Mouse (Mus musculus): ENCODE results near the gene Nrxn1. TPM values are rescaled to one million over a fixed set of nuclear protein-coding genes. Genes with fewer than 3 reads are reported as not detected.

Gene Nrxn1
- total and polyA plus RNA-seq, 3 experiments = not detected

DNA sequence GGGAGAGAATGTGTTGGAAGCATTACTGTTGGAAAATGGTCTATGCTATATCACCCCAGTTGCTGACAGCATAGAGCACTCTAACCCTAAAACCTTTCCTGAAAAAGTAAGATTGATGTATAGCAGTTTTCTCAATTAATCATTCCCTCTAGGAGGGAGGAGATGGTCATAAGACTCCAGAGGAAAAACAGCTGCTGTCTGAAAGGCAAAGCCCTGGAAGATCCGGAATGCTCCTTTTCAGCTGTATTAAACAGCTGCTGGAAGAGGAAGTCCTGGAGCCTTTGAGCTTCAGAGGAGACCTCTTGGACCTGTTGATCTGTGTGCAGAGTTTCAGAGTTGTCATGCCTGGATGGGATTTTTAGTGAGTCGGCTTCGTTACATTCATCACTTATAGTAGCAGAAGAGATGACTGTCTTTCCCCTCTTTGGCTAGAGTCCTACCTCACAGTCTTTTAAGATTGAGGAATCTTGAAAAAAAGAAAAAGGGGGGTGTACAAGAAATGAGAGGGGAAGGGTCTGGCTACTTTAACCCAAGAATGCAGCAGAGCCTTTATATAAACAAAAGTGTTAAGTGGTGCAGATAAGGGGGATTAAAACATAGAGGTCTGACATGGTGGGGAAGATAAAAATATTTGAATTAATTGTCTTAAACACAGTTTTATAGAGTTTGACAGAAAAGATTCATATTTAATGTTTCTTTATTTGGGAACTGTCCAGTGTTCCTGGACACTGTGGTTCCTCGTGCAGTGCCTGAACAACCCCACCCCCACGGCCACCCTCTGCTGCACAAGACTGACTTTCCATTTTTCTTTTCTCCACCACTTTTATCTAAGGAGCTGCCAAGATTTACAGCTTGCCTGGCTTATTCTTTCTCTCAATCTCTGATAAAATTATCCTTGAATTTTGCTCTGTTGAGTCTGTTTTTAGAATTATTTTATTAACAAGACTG lies 710.1 kb downstream of the Nrxn1 start:
- H3K9me3 ChIP-seq (replicated peaks; ENCODE audit: low read length) = peaks cover 29% of the 10 kb centered on the region
- TF ChIP-seq RCOR1 (conservative IDR thresholded peaks at IDR 0.05; ENCODE audit: low read depth, low read length) (no peak), ZMIZ1 (IDR thresholded peaks at IDR 0.05; ENCODE audit: low read depth, low read length) (no peak), NRF1 (IDR thresholded peaks at IDR 0.05; ENCODE audit: low read depth, low read length) (no peak), USF1 (IDR thresholded peaks at IDR 0.05; ENCODE audit: low read depth, low read length) (no peak), PAX5 (IDR thresholded peaks at IDR 0.05; ENCODE audit: low read length) (no peak), KAT2A (IDR thresholded peaks at IDR 0.05; ENCODE audit: insufficient replicate concordance, low read length) (no peak), JUND (conservative IDR thresholded peaks at IDR 0.05; ENCODE audit: low read depth, low read length) (no peak), ZKSCAN1 (IDR thresholded peaks at IDR 0.05; ENCODE audit: borderline replicate concordance, low read depth, low read length) (no peak), MAZ (IDR thresholded peaks at IDR 0.05; ENCODE audit: low read depth, low read length) (no peak), IRF4 (IDR thresholded peaks at IDR 0.05; ENCODE audit: low read depth, low read length) (no peak), POLR2AphosphoS2 (IDR thresholded peaks at IDR 0.05; ENCODE audit: low read depth, low read length) (no peak), ZC3H11A (IDR thresholded peaks at IDR 0.05; ENCODE audit: low read depth, low read length) (no peak), HCFC1 (IDR thresholded peaks at IDR 0.05; ENCODE audit: low read depth, low read length) (no peak), MAX (IDR thresholded peaks at IDR 0.05; ENCODE audit: low read length) (no peak), MAFK (IDR thresholded peaks at IDR 0.05; ENCODE audit: insufficient replicate concordance, low read length) (no peak), CHD1 (IDR thresholded peaks at IDR 0.05; ENCODE audit: low read depth, low read length) (no peak), POLR2A (IDR thresholded peaks at IDR 0.05; ENCODE audit: low read depth, low read length) (no peak), TCF12 (IDR thresholded peaks at IDR 0.05; ENCODE audit: low read depth, low read length) (no peak), UBTF (IDR thresholded peaks at IDR 0.05; ENCODE audit: low read depth, low read length) (no peak), TBP (conservative IDR thresholded peaks at IDR 0.05; ENCODE audit: low read depth, low read length) (no peak)

DNA sequence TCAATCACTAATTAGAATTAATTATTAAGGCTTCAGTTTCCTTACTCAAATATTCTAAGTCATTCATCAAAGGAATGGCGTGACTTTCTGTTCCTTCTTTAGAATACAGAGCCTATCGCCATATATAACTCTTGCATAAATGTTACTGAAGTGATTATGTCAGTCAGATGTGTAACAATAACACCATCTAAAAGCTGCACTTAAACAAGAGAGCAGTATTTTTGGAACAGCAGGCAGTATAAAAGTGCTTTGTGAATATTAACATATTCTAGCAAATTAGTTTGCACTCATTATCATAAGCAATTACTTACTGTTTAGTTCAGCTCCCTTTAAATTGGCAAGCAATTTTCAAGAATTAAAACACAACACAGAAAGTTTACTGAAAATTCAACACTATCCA lies 716.3 kb downstream of the Nrxn1 start:
- Histone ChIP-seq H3K4me2 (ENCODE audit: insufficient read depth, low read depth, poor library complexity, severe bottlenecking) (no peak overlapping the region), H3K9ac (ENCODE audit: insufficient read depth, low read depth) (no peak overlapping the region), H3K79me2 (replicated peaks; ENCODE audit: control insufficient read depth, extremely low read depth, insufficient read depth, poor library complexity, severe bottlenecking) (no peaks in the 10 kb centered on the region), H3K4me3 (replicated peaks in 1 of 3; ENCODE audit: low read depth in 2 of 3, low read length in 2 of 3, poor library complexity in 1 of 3) (no peak overlapping the region), H3K9me3 (replicated peaks; ENCODE audit: low read length) (peaks cover 17% of the 10 kb centered on the region), H3K27me3 (replicated peaks) (no peaks in the 10 kb centered on the region), H3K36me3 (replicated peaks in 1 of 2; ENCODE audit: control insufficient read depth in 1 of 2, insufficient read depth in 1 of 2, low read length in 1 of 2) (no peaks in the 10 kb centered on the region), H3K4me1 (ENCODE audit: control insufficient read depth in 1 of 2, insufficient read depth in 2 of 2) (no peaks in the 10 kb centered on the region), H3K27ac (ENCODE audit: insufficient read depth, low read depth) (no peak overlapping the region)
- dilution Hi-C loops (cut with MboI; ENCODE audit: extremely low pct_ligation_motif_present, extremely low pct_unique_long_range_greater_than_20kb, low sequenced_read_pairs) = no loop called here
- TF ChIP-seq CHD1 (IDR thresholded peaks at IDR 0.05; ENCODE audit: low read depth, low read length) (no peak), RAD21 (IDR thresholded peaks at IDR 0.05; ENCODE audit: low read depth, low read length) (no peak), HCFC1 (IDR thresholded peaks at IDR 0.05; ENCODE audit: low read depth, low read length) (no peak), MXI1 (IDR thresholded peaks at IDR 0.05; ENCODE audit: low read depth, low read length) (no peak), NRF1 (IDR thresholded peaks at IDR 0.05; ENCODE audit: low read depth, low read length) (no peak), MAZ (IDR thresholded peaks at IDR 0.05; ENCODE audit: low read depth, low read length) (no peak), MAFK (IDR thresholded peaks at IDR 0.05; ENCODE audit: insufficient replicate concordance, low read length) (no peak), TCF12 (IDR thresholded peaks at IDR 0.05; ENCODE audit: low read depth, low read length) (no peak), JUN (IDR thresholded peaks at IDR 0.05; ENCODE audit: insufficient read depth, low read depth, low read length) (no peak), USF2 (conservative IDR thresholded peaks at IDR 0.05; ENCODE audit: low read depth, low read length) (no peak), KAT2A (IDR thresholded peaks at IDR 0.05; ENCODE audit: insufficient replicate concordance, low read length) (no peak), CTCF (conservative IDR thresholded peaks at IDR 0.05 in 1 of 2, IDR thresholded peaks at IDR 0.05 in 1 of 2; ENCODE audit: low read depth in 2 of 2, low read length in 2 of 2) (no peak), POLR2A (IDR thresholded peaks at IDR 0.05; ENCODE audit: low read depth, low read length) (no peak), ZKSCAN1 (IDR thresholded peaks at IDR 0.05; ENCODE audit: borderline replicate concordance, low read depth, low read length) (no peak), MAX (IDR thresholded peaks at IDR 0.05; ENCODE audit: low read length) (no peak)
- no peak for DNase-seq (ENCODE audit: extremely low read depth)
- in situ Hi-C loops (cut with MboI; ENCODE audit: low pct_ligation_motif_present, low pct_unique_long_range_greater_than_20kb, low sequenced_read_pairs) = no loop called here

More for the DNA sequence above, 710.1 kb downstream of the Nrxn1 start:
- Histone ChIP-seq H3K9ac (ENCODE audit: insufficient read depth, low read depth) (no peak overlapping the region), H3K36me3 (replicated peaks in 1 of 2; ENCODE audit: control insufficient read depth in 1 of 2, insufficient read depth in 1 of 2, low read length in 1 of 2) (no peaks in the 10 kb centered on the region), H3K79me2 (replicated peaks; ENCODE audit: control insufficient read depth, extremely low read depth, insufficient read depth, poor library complexity, severe bottlenecking) (no peaks in the 10 kb centered on the region), H3K27ac (ENCODE audit: insufficient read depth, low read depth) (no peak overlapping the region), H3K27me3 (replicated peaks) (no peaks in the 10 kb centered on the region), H3K4me2 (ENCODE audit: insufficient read depth, low read depth, poor library complexity, severe bottlenecking) (no peak overlapping the region), H3K4me3 (replicated peaks in 1 of 3; ENCODE audit: low read depth in 2 of 3, low read length in 2 of 3, poor library complexity in 1 of 3) (no peak overlapping the region), H3K4me1 (ENCODE audit: control insufficient read depth in 1 of 2, insufficient read depth in 2 of 2) (no peaks in the 10 kb centered on the region)
- dilution Hi-C loops (cut with MboI; ENCODE audit: extremely low pct_ligation_motif_present, extremely low pct_unique_long_range_greater_than_20kb, low sequenced_read_pairs) = no loop called here
- in situ Hi-C loops (cut with MboI; ENCODE audit: low pct_ligation_motif_present, low pct_unique_long_range_greater_than_20kb, low sequenced_read_pairs) = no loop called here
- no peak for DNase-seq (ENCODE audit: extremely low read depth)
